Mouse (Mus musculus): Measurements from ENCODE around the gene Sort1.

GRCm38 (mm10) chr3:108241243-108241839, 42.5 kb upstream of the Sort1 start:
- TF ChIP-seq CTCF (IDR thresholded peaks at IDR 0.05; ENCODE audit: low read depth, low read length), result no peak
- TF ChIP-seq EP300 (IDR thresholded peaks at IDR 0.05; ENCODE audit: insufficient read depth, low read depth, low read length), result no peak
